Mouse (Mus musculus) liver, embryonic 11.5 days (tissue): ENCODE results near the gene Slc6a2. TPM values are rescaled to one million over a fixed set of nuclear protein-coding genes. Genes with fewer than 3 reads are reported as not detected.

Source experiments
- ATAC-seq: fragments of 200-750 bp; cut with Nextera tagmentation; replicated peaks from 2 replicates; pipeline ENCODE4 v1.8.0; 2017; ENCODE audit warnings: moderate number of reproducible peaks, mild to moderate bottlenecking, moderate TSS enrichment, moderate library complexity; ENCODE audit not compliant: low FRiP score
- DNase-seq: peaks from one replicate; pipeline ENCODE4 v3.0.0-alpha.2; 2017; ENCODE audit warnings: low spot score
- H3K27ac ChIP-seq: fragments of 300-500 bp; sonication (generic); 2 replicates; pipeline ENCODE4 v1.5.1; 2014; ENCODE audit warnings: mild to moderate bottlenecking, low read depth, low read length, control low read depth
- H3K27me3 ChIP-seq: fragments of 300-500 bp; sonication (generic); replicated peaks from 2 replicates; pipeline ENCODE4 v1.6.1; 2014; ENCODE audit warnings: low read length, mixed read lengths; ENCODE audit not compliant: control insufficient read depth, insufficient read depth
- H3K36me3 ChIP-seq: fragments of 300-500 bp; sonication (generic); 2 replicates; pipeline ENCODE4 v1.6.1; 2014; ENCODE audit warnings: mild to moderate bottlenecking, low read length, moderate library complexity, mixed read lengths; ENCODE audit not compliant: control insufficient read depth, insufficient read depth
- H3K4me1 ChIP-seq: fragments of 300-500 bp; sonication (generic); replicated peaks from 2 replicates; pipeline ENCODE4 v1.6.1; 2014; ENCODE audit warnings: low read length, mixed read lengths; ENCODE audit not compliant: control insufficient read depth, insufficient read depth
- H3K4me2 ChIP-seq: fragments of 300-500 bp; sonication (generic); 2 replicates; pipeline ENCODE4 v1.6.1; 2014; ENCODE audit warnings: mild to moderate bottlenecking, control low read depth, moderate library complexity
- H3K4me3 ChIP-seq: fragments of 300-500 bp; sonication (generic); 2 replicates; pipeline ENCODE4 v1.5.1; 2014; ENCODE audit warnings: low read depth, low read length, control low read depth
- H3K9ac ChIP-seq: fragments of 300-500 bp; sonication (generic); 2 replicates; pipeline ENCODE4 v1.6.1; 2014; ENCODE audit warnings: low read depth, low read length, control low read depth
- H3K9me3 ChIP-seq: fragments of 300-500 bp; sonication (generic); 2 replicates; pipeline ENCODE4 v1.6.1; 2016; ENCODE audit warnings: low read length, inconsistent platforms, mixed read lengths; ENCODE audit not compliant: control insufficient read depth
- WGBS: fragments of 180-500 bp; shearing (Covaris S2); extraction: QIAGEN DNeasy Blood & Tissue Kit; methylation state at CpG from one replicate; pipeline ENCODE4 v1.1.7; 2014; 5-methylcytosine and 5-hydroxymethylcytosine counted together
- polyA plus RNA-seq: library from polyadenylated mRNA; unstranded; fragments of >200 nt; fragmentation: Nextera tagmentation; extraction: Ambion mirVana; gene quantifications from 2 replicates; pipeline ENCODE4 v1.2.1, GENCODE M21; 2014

Slc6a2 gene
- polyA plus RNA-seq, 1 experiment from 2014 or later, result 0.03 TPM

DNA sequence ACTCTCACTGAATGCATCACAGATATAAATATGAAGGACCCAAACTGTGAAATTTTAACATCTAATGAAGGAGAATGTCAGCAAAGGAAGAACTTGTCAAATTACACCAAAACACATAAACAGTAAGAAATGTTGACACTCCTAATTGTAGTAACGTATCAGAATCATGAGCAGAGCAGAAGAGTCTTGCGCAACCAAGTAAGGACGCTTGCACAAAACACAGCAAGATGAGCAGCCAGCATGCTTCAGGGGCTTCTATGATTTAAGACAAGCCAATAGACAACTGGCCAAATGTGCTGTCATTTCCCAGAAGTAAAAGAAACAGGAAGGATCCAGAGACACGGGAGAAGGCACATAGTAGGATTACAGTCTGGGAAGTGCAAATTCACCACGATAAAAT, 5.8 kb upstream of the Slc6a2 start:
- Histone ChIP-seq H3K9me3 (no peaks in the 10 kb centered on the region), H3K9ac (no peak overlapping the region), H3K4me1 (no peaks in the 10 kb centered on the region), H3K36me3 (no peaks in the 10 kb centered on the region), H3K4me2 (no peak overlapping the region), H3K27me3 (0 out of 2 replicates have a peak, but pooled peaks cover 3% of the 10 kb centered on the region), H3K27ac (no peak overlapping the region), H3K4me3 (no peak overlapping the region)
- ATAC-seq (no peak), DNase-seq (no peak)
- WGBS, result 75% methylated on average over 5 of the region's 5 CpGs

DNA sequence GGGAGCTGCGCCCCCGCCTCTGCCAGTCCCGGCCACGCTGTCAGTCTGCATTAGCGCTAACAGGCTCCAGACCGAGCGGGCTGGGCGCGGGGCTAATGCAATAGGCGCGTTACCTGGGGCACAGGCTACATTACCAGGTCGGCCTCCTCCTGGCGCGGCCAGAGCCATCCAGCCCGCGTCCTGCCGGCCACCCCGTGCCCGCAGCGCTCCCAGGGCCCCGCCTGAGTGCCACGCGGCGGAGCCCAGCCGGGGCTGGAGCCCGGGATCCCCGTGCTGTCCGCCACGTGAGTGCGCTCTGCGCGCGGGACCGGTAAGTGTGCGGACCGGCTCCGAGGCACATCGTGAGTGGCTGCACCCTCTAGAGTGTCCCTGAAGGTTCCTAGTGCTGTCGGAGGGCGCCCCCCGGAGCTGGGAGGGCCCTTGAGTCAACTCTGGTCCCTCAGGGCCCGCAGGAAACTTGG, 602 bp downstream of the Slc6a2 start:
- 3% methylated on average over 42 of the region's 42 CpGs for WGBS
- no peak overlapping the region for H3K9ac ChIP-seq
- no peaks in the 10 kb centered on the region for H3K4me1 ChIP-seq
- no peak for ATAC-seq
- H3K36me3 ChIP-seq, result no peaks in the 10 kb centered on the region
- no peaks in the 10 kb centered on the region for H3K9me3 ChIP-seq
- no peak for DNase-seq
- H3K4me2 ChIP-seq, result peak overlapping the region; percentile 57
- H3K4me3 ChIP-seq, result peak overlapping the region; percentile 33
- no peak overlapping the region for H3K27ac ChIP-seq
- H3K27me3 ChIP-seq, result peaks cover 41% of the 10 kb centered on the region

DNA sequence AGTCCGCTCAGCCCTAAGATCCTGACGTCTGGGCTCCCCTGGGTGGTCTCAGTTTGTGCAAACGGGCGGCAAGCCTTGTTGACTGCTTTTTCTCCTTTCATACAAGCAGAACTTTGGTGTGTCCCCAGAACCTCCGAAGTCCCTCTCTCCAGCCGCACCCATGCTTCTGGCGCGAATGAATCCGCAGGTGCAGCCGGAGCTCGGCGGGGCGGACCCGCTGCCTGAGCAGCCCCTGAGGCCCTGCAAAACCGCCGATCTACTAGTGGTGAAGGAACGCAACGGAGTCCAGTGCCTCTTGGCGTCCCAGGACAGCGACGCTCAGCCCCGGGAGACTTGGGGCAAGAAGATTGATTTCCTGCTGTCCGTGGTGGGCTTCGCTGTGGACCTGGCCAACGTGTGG, 1.2 kb downstream of the Slc6a2 start:
- 4% methylated on average over 25 of the region's 25 CpGs for WGBS
- no peak for ATAC-seq
- Histone ChIP-seq H3K9me3 (no peaks in the 10 kb centered on the region), H3K9ac (no peak overlapping the region), H3K27me3 (peaks cover 41% of the 10 kb centered on the region), H3K4me3 (peak overlapping the region; percentile 33), H3K4me2 (peak overlapping the region; percentile 22; the same call in 1 of the 2 replicates), H3K27ac (no peak overlapping the region), H3K36me3 (no peaks in the 10 kb centered on the region), H3K4me1 (no peaks in the 10 kb centered on the region)
- no peak for DNase-seq

DNA sequence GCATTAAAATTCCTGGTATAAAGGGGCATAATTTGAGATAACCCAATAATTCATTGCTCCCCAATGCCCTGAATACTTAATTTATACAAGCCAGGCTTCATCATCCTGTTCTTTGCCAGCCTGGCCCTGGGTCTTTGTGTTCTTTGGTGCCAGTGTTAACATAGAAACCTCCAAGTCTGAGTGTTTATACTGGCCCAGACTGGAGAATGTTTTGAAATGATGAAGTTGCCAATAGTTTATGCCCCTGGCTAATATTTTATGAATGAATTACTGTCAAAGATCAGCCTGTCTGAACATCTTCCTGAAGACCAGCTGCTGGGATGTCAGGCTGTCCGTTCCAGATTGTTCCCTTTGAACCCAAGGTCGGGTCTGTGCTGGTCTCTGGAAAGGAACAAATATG, 4.7 kb downstream of the Slc6a2 start:
- Histone ChIP-seq H3K4me3 (no peak overlapping the region), H3K9me3 (no peaks in the 10 kb centered on the region), H3K27ac (no peak overlapping the region), H3K36me3 (no peaks in the 10 kb centered on the region), H3K4me1 (no peaks in the 10 kb centered on the region), H3K27me3 (peaks cover 34% of the 10 kb centered on the region), H3K9ac (no peak overlapping the region), H3K4me2 (no peak overlapping the region)
- 65% methylated on average over 2 of the region's 2 CpGs for WGBS
- ATAC-seq (no peak), DNase-seq (no peak)

DNA sequence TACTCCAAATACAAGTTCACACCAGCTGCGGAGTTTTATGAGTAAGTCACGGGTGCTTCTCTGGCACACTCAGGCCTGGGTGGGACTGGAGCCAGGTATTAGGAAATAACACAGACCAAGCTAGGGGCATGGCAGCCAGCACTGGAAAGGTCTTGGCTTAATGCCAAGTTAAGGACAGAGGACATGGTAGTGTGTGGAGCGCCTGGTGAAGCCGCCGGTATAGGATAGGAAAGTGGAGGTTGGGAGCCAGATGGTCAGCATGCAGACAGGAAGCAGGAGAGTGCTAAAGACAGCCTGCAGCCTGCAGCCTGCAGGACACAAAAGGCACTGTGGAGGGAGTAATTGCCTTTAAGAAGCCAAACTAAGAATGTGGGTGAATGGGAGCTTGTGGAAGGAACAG, 13.1 kb downstream of the Slc6a2 start:
- Histone ChIP-seq H3K27me3 (no peaks in the 10 kb centered on the region), H3K9me3 (no peaks in the 10 kb centered on the region), H3K4me3 (no peak overlapping the region), H3K27ac (no peak overlapping the region), H3K9ac (no peak overlapping the region), H3K4me2 (no peak overlapping the region), H3K4me1 (no peaks in the 10 kb centered on the region), H3K36me3 (no peaks in the 10 kb centered on the region)
- 75% methylated on average over 5 of the region's 5 CpGs for WGBS
- ATAC-seq (no peak), DNase-seq (no peak)

DNA sequence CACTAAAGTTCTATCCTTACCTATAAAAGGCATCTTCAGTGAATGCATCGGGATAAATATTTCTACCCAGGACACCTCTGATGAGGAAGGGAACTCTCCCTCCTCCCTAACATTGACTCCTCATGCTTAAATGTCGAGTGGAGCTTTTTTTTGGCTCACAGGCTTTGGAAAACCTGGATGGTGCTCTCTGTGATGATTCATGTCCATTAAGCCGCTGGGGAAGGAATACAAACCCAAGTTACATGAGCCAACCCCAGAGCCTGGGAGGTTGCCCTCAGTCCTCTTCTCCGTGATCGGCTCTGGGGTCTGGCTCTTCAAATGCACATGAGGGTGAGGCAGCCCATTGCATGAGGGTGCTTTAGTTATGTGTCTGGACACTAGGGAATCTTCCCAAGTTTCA, 16.8 kb downstream of the Slc6a2 start:
- Histone ChIP-seq H3K27me3 (no peaks in the 10 kb centered on the region), H3K4me3 (no peak overlapping the region), H3K4me2 (no peak overlapping the region), H3K9ac (no peak overlapping the region), H3K4me1 (no peaks in the 10 kb centered on the region), H3K36me3 (no peaks in the 10 kb centered on the region), H3K9me3 (no peaks in the 10 kb centered on the region), H3K27ac (no peak overlapping the region)
- DNase-seq (no peak), ATAC-seq (no peak)
- WGBS, result 77% methylated on average over 5 of the region's 5 CpGs

DNA sequence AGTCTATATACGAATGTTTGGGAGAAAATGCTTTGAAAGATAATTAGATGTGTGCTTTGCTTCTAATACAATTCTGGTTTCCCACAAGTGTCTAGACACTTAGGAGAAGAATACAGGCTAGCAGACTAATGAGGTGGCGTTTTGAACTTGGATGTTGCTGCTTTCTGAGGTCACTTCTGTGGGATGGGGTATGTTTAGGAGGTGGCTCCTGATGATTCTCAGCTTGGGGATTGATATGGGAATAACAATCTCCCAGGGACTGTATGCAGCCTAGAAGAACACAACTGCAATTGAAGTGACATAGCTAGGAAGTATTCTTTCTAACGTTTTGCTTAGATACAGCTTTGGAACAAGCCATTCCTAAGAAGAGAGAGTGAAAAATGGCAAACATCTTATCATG, 22.6 kb downstream of the Slc6a2 start:
- Histone ChIP-seq H3K27me3 (no peaks in the 10 kb centered on the region), H3K9me3 (no peaks in the 10 kb centered on the region), H3K36me3 (no peaks in the 10 kb centered on the region), H3K4me2 (no peak overlapping the region), H3K4me3 (no peak overlapping the region), H3K4me1 (no peaks in the 10 kb centered on the region), H3K9ac (no peak overlapping the region), H3K27ac (no peak overlapping the region)
- no peak for ATAC-seq
- no peak for DNase-seq
- WGBS, result 69% methylated on average over 3 of the region's 3 CpGs

DNA sequence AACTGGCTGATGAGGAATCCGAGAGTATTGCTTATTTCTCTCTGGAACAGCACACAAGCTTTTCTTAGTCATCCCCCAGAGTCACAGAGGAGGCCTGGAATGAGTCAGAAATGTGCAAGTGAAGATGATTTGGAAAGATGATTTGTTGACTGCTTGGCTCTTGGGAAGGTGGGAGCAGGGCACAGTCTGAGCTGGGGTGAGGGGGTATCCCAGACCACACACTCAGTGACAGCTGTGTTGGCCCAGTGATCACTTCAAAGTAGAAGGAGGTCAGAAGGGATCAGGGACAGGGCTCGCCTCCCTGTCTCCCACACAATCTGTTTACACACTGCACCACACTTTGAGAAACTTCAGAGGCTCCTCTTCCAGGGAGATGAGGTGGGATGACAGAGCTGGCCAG, 24.5 kb downstream of the Slc6a2 start:
- no peak overlapping the region for H3K27ac ChIP-seq
- no peak overlapping the region for H3K9ac ChIP-seq
- ATAC-seq (no peak), DNase-seq (no peak)
- H3K9me3 ChIP-seq, result no peaks in the 10 kb centered on the region
- no peaks in the 10 kb centered on the region for H3K27me3 ChIP-seq
- H3K4me3 ChIP-seq, result no peak overlapping the region
- H3K36me3 ChIP-seq, result no peaks in the 10 kb centered on the region
- WGBS, result 48% methylated on average over 2 of the region's 2 CpGs
- H3K4me2 ChIP-seq, result no peak overlapping the region
- H3K4me1 ChIP-seq, result no peaks in the 10 kb centered on the region

DNA sequence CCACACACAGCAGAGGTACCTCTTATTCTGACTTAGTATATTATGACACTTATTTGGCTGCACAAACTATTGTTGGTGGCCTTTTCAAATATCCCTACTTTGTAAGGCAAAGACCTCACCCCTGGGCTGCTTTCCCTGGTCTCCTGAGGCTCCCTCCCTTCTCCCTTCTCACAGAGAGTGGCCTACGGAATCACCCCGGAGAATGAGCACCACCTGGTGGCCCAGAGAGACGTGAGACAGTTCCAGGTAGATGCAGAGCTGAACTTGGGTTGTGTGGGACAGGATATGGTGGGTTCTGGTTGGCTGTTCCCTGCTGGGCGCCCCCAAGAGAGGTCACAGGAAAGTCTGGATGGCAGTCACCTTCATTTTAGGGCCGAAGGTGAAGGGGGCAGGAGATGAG, 37.0 kb downstream of the Slc6a2 start:
- no peak overlapping the region for H3K9ac ChIP-seq
- H3K36me3 ChIP-seq, result no peaks in the 10 kb centered on the region
- WGBS, result 19% methylated on average over 5 of the region's 5 CpGs
- ATAC-seq (no peak), DNase-seq (no peak)
- no peaks in the 10 kb centered on the region for H3K9me3 ChIP-seq
- H3K4me2 ChIP-seq, result no peak overlapping the region
- H3K27ac ChIP-seq, result no peak overlapping the region
- no peaks in the 10 kb centered on the region for H3K4me1 ChIP-seq
- no peaks in the 10 kb centered on the region for H3K27me3 ChIP-seq
- H3K4me3 ChIP-seq, result no peak overlapping the region
